Mouse (Mus musculus): ENCODE data around the gene Sema4g. TPM values are rescaled to one million over a fixed set of nuclear protein-coding genes. Genes with fewer than 3 reads are reported as not detected.

Gene Sema4g
- polyA plus RNA-seq, 1 experiment, result 92.2 TPM

DNA sequence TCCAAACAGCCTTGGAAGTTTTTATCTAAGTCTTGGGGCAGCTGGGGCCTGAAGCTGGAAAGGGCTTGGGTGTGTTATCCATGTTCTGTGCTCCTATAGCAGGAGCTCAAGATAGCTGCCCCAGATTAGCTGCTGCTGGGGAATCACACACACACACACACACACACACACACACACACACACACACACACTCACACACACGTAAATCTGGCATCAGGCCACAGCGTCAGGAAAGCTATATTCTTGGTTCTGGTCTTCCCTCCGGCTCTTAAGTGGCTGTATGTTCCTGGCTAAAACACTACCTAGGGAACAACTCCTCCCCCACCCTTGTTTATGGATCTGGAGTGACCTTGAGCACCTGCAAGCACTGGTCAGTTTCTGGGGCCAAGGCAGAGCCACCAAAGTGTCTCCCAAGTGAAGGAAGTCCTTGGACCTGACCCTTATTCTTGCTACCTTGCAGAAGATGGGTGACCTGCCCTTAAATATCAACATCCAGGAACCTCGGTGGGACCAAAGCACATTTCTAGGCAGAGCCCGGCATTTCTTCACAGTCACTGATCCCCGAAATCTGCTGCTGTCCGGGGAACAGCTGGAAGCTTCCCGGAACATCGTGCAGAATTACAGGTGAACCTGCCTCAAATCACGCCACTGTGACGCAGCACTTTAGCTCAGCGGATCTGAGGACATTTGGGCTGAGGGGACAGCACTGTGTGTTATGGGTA, 59.9 kb downstream of the Sema4g start:
- WGBS, result 64% methylated on average over 12 of the region's 12 CpGs
- no peaks in the 10 kb centered on the region for H3K36me3 ChIP-seq (ENCODE audit: control insufficient read depth, insufficient read depth, low read length)

DNA sequence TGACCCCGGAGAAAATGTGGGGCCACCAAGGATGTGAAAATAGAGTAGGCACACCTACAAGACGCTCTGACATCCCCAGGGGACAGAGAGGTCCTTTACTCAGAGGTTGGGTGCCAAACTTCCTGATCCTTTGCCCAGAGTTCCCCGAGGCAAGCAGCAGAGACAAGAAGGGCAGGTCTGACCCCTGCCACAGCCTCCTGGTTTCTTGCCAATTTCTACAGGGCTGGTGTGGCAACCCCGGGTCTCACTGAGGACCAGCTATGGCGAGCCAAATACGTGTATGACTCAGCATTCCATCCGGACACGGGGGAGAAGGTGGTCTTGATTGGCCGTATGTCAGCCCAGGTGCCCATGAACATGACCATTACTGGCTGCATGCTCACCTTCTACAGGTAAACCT, 60.6 kb downstream of the Sema4g start:
- no peaks in the 10 kb centered on the region for H3K4me1 ChIP-seq (ENCODE audit: control insufficient read depth, insufficient read depth, low read length)
- H3K27ac ChIP-seq (ENCODE audit: insufficient read depth, low read depth, low read length), result no peak overlapping the region
- H3K27me3 ChIP-seq (replicated peaks; ENCODE audit: control insufficient read depth, insufficient read depth, low read length), result no peaks in the 10 kb centered on the region
- TF ChIP-seq CTCF (conservative IDR thresholded peaks at IDR 0.05; ENCODE audit: insufficient read depth, insufficient read length, low read depth, low read length), result no peak
- TF ChIP-seq POLR2A (IDR thresholded peaks at IDR 0.05; ENCODE audit: low read depth, low read length), result no peak
- WGBS, result 61% methylated on average over 9 of the region's 9 CpGs
- no peak for DNase-seq
- no peak overlapping the region for H3K4me3 ChIP-seq (ENCODE audit: insufficient read depth, low read depth, low read length)
- H3K36me3 ChIP-seq (ENCODE audit: control insufficient read depth, insufficient read depth, low read length), result no peaks in the 10 kb centered on the region

More for the DNA sequence above, 59.9 kb downstream of the Sema4g start:
- Histone ChIP-seq H3K27me3 (replicated peaks; ENCODE audit: control insufficient read depth, insufficient read depth, low read length) (no peaks in the 10 kb centered on the region), H3K4me3 (ENCODE audit: insufficient read depth, low read depth, low read length) (peak overlapping the region; percentile 50), H3K27ac (ENCODE audit: insufficient read depth, low read depth, low read length) (peak overlapping the region; percentile 87), H3K4me1 (ENCODE audit: control insufficient read depth, insufficient read depth, low read length) (no peaks in the 10 kb centered on the region)
- DNase-seq, result peak; percentile 36
- no peak for TF ChIP-seq CTCF (conservative IDR thresholded peaks at IDR 0.05; ENCODE audit: insufficient read depth, insufficient read length, low read depth, low read length)
- TF ChIP-seq POLR2A (IDR thresholded peaks at IDR 0.05; ENCODE audit: low read depth, low read length), result no peak

Other genes starting within 250 kb of the Sema4g start
- 25.8 and 29.7 TPM in 2 replicates for gene Pax2, start 233.1 kb upstream of the Sema4g start, polyA plus RNA-seq (2012; rRNA removed)
- gene Slf2, start 58.0 kb upstream of the Sema4g start, polyA plus RNA-seq (2012; rRNA removed), result 10.5 and 31.1 TPM in 2 replicates
- gene Twnk, start 16.6 kb downstream of the Sema4g start, polyA plus RNA-seq (2012; rRNA removed), result 14.8 and 15.0 TPM in 2 replicates
- gene Mrpl43, start 17.3 kb downstream of the Sema4g start, polyA plus RNA-seq (2012; rRNA removed), result 86.5 and 87.9 TPM in 2 replicates
- gene Lzts2, start 25.3 kb downstream of the Sema4g start, polyA plus RNA-seq (2012; rRNA removed), result 54.7 and 74.3 TPM in 2 replicates
- gene Pdzd7, start 56.6 kb downstream of the Sema4g start, polyA plus RNA-seq (2012; rRNA removed), result 0.74 and 0.99 TPM in 2 replicates
- gene Sfxn3, start 58.4 kb downstream of the Sema4g start, polyA plus RNA-seq (2012; rRNA removed), result 20.8 and 23.5 TPM in 2 replicates
- gene Kazald1, start 86.1 kb downstream of the Sema4g start, polyA plus RNA-seq (2012; rRNA removed), result 1.9 and 2.1 TPM in 2 replicates
- not detected in 2 replicates for gene Tlx1, start 161.6 kb downstream of the Sema4g start, polyA plus RNA-seq (2012; rRNA removed)
- 0.06 TPM in 1 of 2 replicates, not detected in the other for gene Lbx1, start 246.7 kb downstream of the Sema4g start, polyA plus RNA-seq (2012; rRNA removed)

Measured in kidney, adult 2 months (tissue).